Mouse (Mus musculus): ENCODE measurements around the gene 4933405L10Rik.

4933405L10Rik gene

GRCm38 (mm10) chr8:105707498-105708403 is at the start of gene 4933405L10Rik, which contains the start of gene Enkd1:
TSS of gene 4933405L10Rik (plus strand) at chr8:105707655.
TSS of gene Enkd1 (minus strand) at chr8:105708210.
- DNase-seq (ENCODE audit: low spot score in 2 of 2), result peak; percentile 78 to 80

DNA sequence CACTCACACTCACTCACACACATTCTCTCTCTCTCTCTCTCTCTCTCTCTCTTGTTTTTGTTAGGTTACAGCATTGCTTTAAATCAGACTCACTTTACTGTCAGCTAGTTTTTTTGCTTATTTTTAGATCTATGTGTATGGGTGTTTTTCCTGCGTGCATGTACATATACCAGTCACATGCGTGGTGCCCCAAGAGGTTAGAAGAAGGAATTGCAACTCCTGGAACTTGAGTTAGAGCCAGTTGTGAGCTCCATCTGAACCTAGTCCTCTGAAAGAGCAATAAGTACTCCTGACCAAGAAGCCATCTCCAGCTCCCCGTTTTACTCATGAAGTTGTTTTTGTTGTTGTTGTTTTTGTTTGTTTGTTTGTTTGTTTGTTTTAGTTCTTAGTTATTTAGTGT is 46.3 kb upstream of the 4933405L10Rik start:
- peak; percentile 12 to 43 for DNase-seq (ENCODE audit: low spot score in 2 of 2)

- DNase-seq (ENCODE audit: low spot score in 2 of 2), result no peak
Measured at GRCm38 (mm10) chr8:105677891-105678290, 29.6 kb upstream of the 4933405L10Rik start.

- no peak for DNase-seq (ENCODE audit: low spot score in 2 of 2)
Measured at GRCm38 (mm10) chr8:105685325-105685724, 22.1 kb upstream of the 4933405L10Rik start.

DNA sequence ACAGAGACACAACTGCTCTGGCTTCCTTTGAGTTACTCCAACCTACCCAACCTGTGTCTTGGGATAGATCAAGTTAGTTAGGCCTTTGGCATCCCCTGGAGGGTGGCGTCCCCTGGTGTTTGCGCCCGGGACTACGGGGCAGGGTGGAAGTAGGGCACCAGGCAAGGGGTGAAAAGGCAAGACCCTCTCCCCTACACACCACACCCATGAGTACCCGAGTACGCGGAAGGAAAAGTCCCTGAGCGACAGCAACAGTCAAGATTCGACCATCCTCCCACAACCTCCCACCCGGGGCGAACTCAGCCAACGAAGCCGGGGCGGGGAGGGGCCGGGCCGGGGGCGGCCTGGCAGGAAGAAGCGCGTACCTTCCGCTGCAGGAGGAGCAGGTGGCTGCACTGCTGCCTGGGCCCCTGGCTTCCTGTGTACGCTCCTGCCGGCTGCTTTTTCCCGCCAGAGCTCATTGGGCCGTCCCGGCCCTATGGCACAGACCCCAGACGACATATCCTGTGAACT is 21.6 kb upstream of the 4933405L10Rik start, which contains the start of gene Carmil2:
TSS of gene Carmil2 (plus strand) at position 479 of the 513 bp plus-strand sequence.
- DNase-seq (ENCODE audit: low spot score in 2 of 2), result peak; percentile 69 to 85

GRCm38 (mm10) chr8:105686551-105686950 is 20.9 kb upstream of the 4933405L10Rik start:
- no peak for DNase-seq (ENCODE audit: low spot score in 2 of 2)

DNA sequence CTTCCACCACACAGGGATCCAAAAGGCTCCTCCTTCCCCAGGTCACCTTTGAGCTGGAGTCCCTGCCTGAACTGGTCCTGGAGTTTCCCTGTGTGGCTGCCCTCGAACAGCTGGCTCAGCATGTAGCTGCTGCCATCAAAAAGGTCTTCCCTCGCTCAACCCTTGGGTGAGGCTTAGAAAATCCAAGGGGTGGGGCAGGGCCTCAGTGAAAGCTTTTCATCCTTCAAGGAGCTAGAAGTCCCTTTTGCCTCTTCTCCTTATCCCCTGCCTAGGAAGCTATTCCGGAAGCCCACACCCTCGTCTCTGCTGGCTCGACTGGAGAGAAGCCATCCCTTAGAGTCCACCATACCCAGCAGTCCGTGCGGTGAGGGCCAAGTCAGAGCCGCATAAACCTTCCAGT is 19.9 kb upstream of the 4933405L10Rik start:
- DNase-seq (ENCODE audit: low spot score in 2 of 2), result no peak

GRCm38 (mm10) chr8:105688242-105688752 is 19.2 kb upstream of the 4933405L10Rik start:
- DNase-seq (ENCODE audit: low spot score in 2 of 2), result no peak

- no peak for DNase-seq (ENCODE audit: low spot score in 2 of 2)
Measured at GRCm38 (mm10) chr8:105689256-105689982, 18.0 kb upstream of the 4933405L10Rik start.

DNA sequence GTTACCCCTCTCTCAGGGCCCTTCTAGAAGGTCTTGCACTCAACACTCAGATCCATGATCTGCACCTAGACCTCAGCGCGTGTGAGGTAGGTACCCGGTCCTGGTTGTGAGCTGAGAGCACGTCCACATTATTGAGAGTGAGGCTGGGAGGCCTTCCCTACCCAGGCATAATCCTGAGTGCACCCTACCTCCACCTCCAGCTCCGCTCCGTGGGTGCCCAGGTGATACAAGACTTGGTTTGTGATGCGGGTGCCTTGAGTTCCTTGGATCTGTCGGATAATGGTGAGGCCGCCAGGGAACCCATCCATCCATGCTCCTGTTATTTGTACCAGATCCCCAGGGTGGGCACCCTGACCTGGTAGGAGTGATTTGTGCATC is 17.5 kb upstream of the 4933405L10Rik start:
- no peak for DNase-seq (ENCODE audit: low spot score in 2 of 2)

GRCm38 (mm10) chr8:105690978-105691377 is 16.5 kb upstream of the 4933405L10Rik start:
- DNase-seq (ENCODE audit: low spot score in 2 of 2), result no peak

- DNase-seq (ENCODE audit: low spot score in 2 of 2), result no peak
Measured at GRCm38 (mm10) chr8:105692449-105693182, 14.8 kb upstream of the 4933405L10Rik start.

GRCm38 (mm10) chr8:105693648-105694047 is 13.8 kb upstream of the 4933405L10Rik start:
- no peak for DNase-seq (ENCODE audit: low spot score in 2 of 2)

GRCm38 (mm10) chr8:105694051-105694799 is 13.2 kb upstream of the 4933405L10Rik start:
- no peak for DNase-seq (ENCODE audit: low spot score in 2 of 2)

DNA sequence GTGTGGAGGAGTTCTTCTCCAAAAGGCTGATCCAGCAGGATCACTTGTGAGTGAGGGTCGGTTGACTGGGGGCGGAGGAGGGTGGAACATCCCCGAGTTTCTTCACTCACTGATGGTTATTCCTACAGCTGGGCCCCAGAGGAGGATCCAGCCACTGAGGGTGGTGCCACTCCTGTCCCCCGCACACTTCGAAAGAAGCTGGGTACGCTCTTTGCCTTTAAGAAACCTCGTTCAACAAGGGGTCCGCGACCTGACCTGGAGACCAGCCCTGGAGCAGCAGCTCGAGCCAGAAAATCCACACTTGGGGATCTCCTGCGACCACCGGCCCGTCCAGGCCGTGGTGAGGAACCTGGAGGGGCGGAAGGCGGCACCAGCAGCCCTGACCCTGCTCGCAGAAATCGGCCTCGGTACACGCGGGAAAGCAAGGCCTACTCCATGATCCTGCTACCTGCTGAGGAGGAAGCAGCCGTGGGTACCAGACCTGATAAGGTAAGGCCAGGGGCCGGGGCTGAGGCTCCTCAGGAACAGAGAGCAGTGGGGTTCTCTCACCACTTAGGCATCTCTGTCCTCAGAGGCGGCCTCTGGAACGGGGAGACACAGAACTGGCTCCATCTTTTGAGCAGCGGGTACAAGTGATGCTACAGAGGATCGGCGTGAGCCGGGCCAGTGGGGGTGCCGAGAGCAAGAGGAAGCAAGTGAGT is 12.2 kb upstream of the 4933405L10Rik start:
- DNase-seq (ENCODE audit: low spot score in 2 of 2), result no peak

DNA sequence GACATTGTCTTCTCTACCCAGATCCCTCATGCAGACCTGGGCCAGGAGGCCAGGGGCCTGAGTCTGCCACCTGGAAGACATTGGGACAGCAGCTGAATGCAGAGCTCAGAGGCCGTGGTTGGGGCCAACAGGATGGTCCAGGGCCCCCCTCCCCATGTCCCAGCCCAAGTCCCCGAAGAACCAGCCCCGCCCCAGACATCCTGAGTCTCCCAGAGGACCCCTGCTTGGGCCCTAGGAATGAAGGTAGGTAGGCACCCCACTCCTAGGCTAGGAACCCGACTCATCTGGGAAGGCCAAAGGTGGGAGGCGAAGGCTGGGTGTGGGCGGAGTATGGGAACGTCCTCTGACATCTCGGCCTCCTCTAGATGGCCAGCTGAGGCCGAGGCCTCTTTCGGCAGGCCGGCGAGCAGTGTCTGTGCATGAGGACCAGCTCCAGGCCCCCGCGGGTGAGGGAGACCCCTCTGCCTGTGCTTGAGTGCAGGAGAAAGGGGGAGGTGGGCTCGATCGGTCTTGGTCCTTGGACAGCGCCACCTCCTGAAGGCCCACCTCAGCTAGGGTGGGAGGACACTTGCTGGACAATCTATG is 10.2 kb upstream of the 4933405L10Rik start:
- DNase-seq (ENCODE audit: low spot score in 2 of 2), result no peak

DNA sequence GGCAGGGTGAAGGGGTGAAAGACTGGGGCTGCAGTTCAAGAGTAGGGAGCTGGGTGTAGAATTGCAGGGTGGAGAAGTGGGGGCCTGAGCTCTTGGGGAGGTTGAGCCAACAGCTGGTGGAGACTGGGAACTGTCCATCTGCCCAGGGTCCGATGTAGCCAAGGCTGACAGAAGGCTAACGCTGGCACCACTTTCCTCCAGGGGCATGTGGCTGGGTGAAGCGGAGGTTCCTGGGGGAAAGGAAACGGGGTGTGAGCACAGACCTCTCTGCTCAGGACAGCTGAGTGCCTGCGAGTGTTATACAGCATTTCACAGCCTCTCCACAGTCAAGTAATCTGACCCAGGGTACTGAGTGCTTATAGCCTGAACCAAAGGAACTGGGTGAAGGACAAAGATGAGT is 8.7 kb upstream of the 4933405L10Rik start:
- no peak for DNase-seq (ENCODE audit: low spot score in 2 of 2)

- DNase-seq (ENCODE audit: low spot score in 2 of 2), result no peak
Measured at GRCm38 (mm10) chr8:105699488-105700215, 7.8 kb upstream of the 4933405L10Rik start.

- DNase-seq (ENCODE audit: low spot score in 2 of 2), result peak; percentile 87 to 90
Measured at GRCm38 (mm10) chr8:105700566-105700965, 6.9 kb upstream of the 4933405L10Rik start.

Measured in natural killer cell, adult 2 months (primary cell).